Mouse (Mus musculus) olfactory bulb, adult 2 months (tissue): ENCODE data around the gene Drg1.

Experiments used
- CTCF ChIP-seq: fragments of 200-500 bp; IDR thresholded peaks from 2 replicates; pipeline ENCODE4 v1.5.1; 2012; ENCODE audit warnings: low read depth, mild to moderate bottlenecking, low read length, moderate library complexity; ENCODE audit not compliant: insufficient read depth
- POLR2A ChIP-seq: fragments of 200-500 bp; IDR thresholded peaks from 2 replicates; pipeline ENCODE4 v1.6.1; 2012; ENCODE audit warnings: mild to moderate bottlenecking, low read depth, low read length, moderate library complexity; ENCODE audit not compliant: insufficient read depth

- TF ChIP-seq CTCF, result no peak
- no peak for TF ChIP-seq POLR2A
Observed at GRCm38 (mm10) chr11:3278351-3278750, 12.1 kb upstream of the Drg1 start.
